7 mouse cellular contexts compared by ENCODE assay signal in genomic region chr7:27474490-27474954, GRCm38 (mm10). TPM values are rescaled to one million over a fixed set of nuclear protein-coding genes. Genes with fewer than 3 reads are reported as not detected.
DNase-seq lines count a peak whose midpoint lies in the region; ATAC-seq and TF ChIP-seq lines count a peak whose summit lies in the region.

No protein-coding gene starts in this region.

- intact Hi-C loops in left cerebral cortex, postnatal 4 days (cut with DNase I): no loop called here

- 0% methylated on average over 23 of the region's 23 CpGs for WGBS in intestine, postnatal 0 days
- WGBS in midbrain, embryonic 12.5 days: 0% methylated on average over 23 of the region's 23 CpGs
- 1% methylated on average over 23 of the region's 23 CpGs for WGBS in small intestine, adult 2 months

- ATAC-seq in intestine, postnatal 0 days: peak; percentile 86
- peak; percentile 89 for ATAC-seq in midbrain, embryonic 12.5 days (ENCODE audit: low FRiP score, low read depth)

- H3K27me3 ChIP-seq in intestine, postnatal 0 days (replicated peaks; ENCODE audit: control insufficient read depth, insufficient read depth, low read length): no peaks in the 10 kb centered on the region
- no peaks in the 10 kb centered on the region for H3K27me3 ChIP-seq in midbrain, embryonic 12.5 days
- H3K27me3 ChIP-seq in small intestine, adult 2 months (ENCODE audit: control insufficient read depth, insufficient read depth, low read length): no peaks in the 10 kb centered on the region

- peak overlapping the region; percentile 92 for H3K27ac ChIP-seq in intestine, postnatal 0 days (ENCODE audit: low read depth, low read length)
- H3K27ac ChIP-seq in midbrain, embryonic 12.5 days (replicated peaks): peak overlapping the region; percentile 90
- peak overlapping the region; percentile 86 for H3K27ac ChIP-seq in small intestine, adult 2 months (ENCODE audit: insufficient read depth, low read depth, low read length)

- H3K9me3 ChIP-seq in intestine, postnatal 0 days (ENCODE audit: control insufficient read depth): no peaks in the 10 kb centered on the region
- no peaks in the 10 kb centered on the region for H3K9me3 ChIP-seq in midbrain, embryonic 12.5 days

- peak overlapping the region; percentile 72 for H3K4me2 ChIP-seq in intestine, postnatal 0 days (replicated peaks; ENCODE audit: low read depth)
- H3K4me2 ChIP-seq in midbrain, embryonic 12.5 days (replicated peaks): peak overlapping the region; percentile 75

- TF ChIP-seq POLR2A in small intestine, adult 2 months (IDR thresholded peaks at IDR 0.05; ENCODE audit: low read depth, low read length): 0 out of 2 replicates have a peak, but pooled peaks have one; percentile 40

- H3K4me1 ChIP-seq in intestine, postnatal 0 days (replicated peaks; ENCODE audit: control insufficient read depth, insufficient read depth, low read length): peaks cover 4% of the 10 kb centered on the region; the same call in 1 of the 2 replicates
- H3K4me1 ChIP-seq in midbrain, embryonic 12.5 days: peaks cover 10% of the 10 kb centered on the region; the same call in 1 of the 2 replicates
- H3K4me1 ChIP-seq in small intestine, adult 2 months (ENCODE audit: control insufficient read depth, insufficient read depth, insufficient read length, low read length): peaks cover 21% of the 10 kb centered on the region

- peaks cover 27% of the 10 kb centered on the region for H3K36me3 ChIP-seq in intestine, postnatal 0 days (ENCODE audit: control insufficient read depth, insufficient read depth)
- H3K36me3 ChIP-seq in midbrain, embryonic 12.5 days: peaks cover 24% of the 10 kb centered on the region
- H3K36me3 ChIP-seq in small intestine, adult 2 months (ENCODE audit: control insufficient read depth, insufficient read depth, low read length): peaks cover 9% of the 10 kb centered on the region

- DNase-seq in adrenal gland, adult 8-10 months: peak; percentile 99
- peak; percentile 94 for DNase-seq in embryo, embryonic 9.5 days (ENCODE audit: extremely low spot score)
- peak; percentile 97 to 99 for DNase-seq in gastrocnemius, postnatal 4 days (ENCODE audit: low spot score in 2 of 2)
- peak; percentile 98 for DNase-seq in left cerebral cortex, postnatal 4 days

- peak overlapping the region; percentile 94 for H3K4me3 ChIP-seq in intestine, postnatal 0 days (ENCODE audit: low read depth, low read length)
- H3K4me3 ChIP-seq in midbrain, embryonic 12.5 days: peak overlapping the region; percentile 75
- peak overlapping the region; percentile 76 for H3K4me3 ChIP-seq in small intestine, adult 2 months (ENCODE audit: low read depth, low read length)

- H3K9ac ChIP-seq in intestine, postnatal 0 days (ENCODE audit: low read depth, low read length): peak overlapping the region; percentile 73
- peak overlapping the region; percentile 71 for H3K9ac ChIP-seq in midbrain, embryonic 12.5 days (replicated peaks)

- TF ChIP-seq CTCF in intestine, postnatal 0 days (IDR thresholded peaks at IDR 0.05; ENCODE audit: low read depth): peak; percentile 81
- peak; percentile 59; the same call in 1 of the 2 replicates for TF ChIP-seq CTCF in small intestine, adult 2 months (IDR thresholded peaks at IDR 0.05; ENCODE audit: extremely low read depth, insufficient read length, insufficient replicate concordance, low read depth, low read length)

RNA-seq across cellular contexts. Expression of gene Sertad3, which starts 1.0 kb away (rescaled TPM):
- 10 to 100 TPM; 12.6 to 19.4 (median 14.8) TPM for total RNA-seq in adrenal gland, adult 8-10 months (2022)
- total RNA-seq in gastrocnemius, postnatal 4 days (2021): 10 to 100 TPM; 13.0 to 13.6 TPM
- polyA plus RNA-seq in intestine, postnatal 0 days (2015; fragmentation: Nextera tagmentation; extraction: Ambion mirVana): 22.8 and 24.0 TPM in 2 replicates
- total RNA-seq in left cerebral cortex, postnatal 4 days (2021): 1 to 10 TPM; 3.1 to 3.2 TPM
- polyA plus RNA-seq in midbrain, embryonic 12.5 days (2016; fragmentation: Nextera tagmentation; extraction: Ambion mirVana): 16.5 and 18.7 TPM in 2 replicates
- polyA plus RNA-seq in small intestine, adult 2 months (2012; rRNA removed): 5.3 and 12.8 TPM in 2 replicates

RNA-seq across cellular contexts. Expression of gene Sertad1, which starts 12.2 kb away (rescaled TPM):
- total RNA-seq in adrenal gland, adult 8-10 months (2022): 10 to 100 TPM; 20.2 to 37.1 (median 23.9) TPM
- 10 to 100 TPM; 15.6 to 16.2 TPM for total RNA-seq in gastrocnemius, postnatal 4 days (2021)
- polyA plus RNA-seq in intestine, postnatal 0 days (2015; fragmentation: Nextera tagmentation; extraction: Ambion mirVana): 42.7 and 43.1 TPM in 2 replicates
- total RNA-seq in left cerebral cortex, postnatal 4 days (2021): 1 to 10 TPM; 3.3 to 3.5 TPM
- 11.6 and 14.4 TPM in 2 replicates for polyA plus RNA-seq in midbrain, embryonic 12.5 days (2016; fragmentation: Nextera tagmentation; extraction: Ambion mirVana)
- polyA plus RNA-seq in small intestine, adult 2 months (2012; rRNA removed): 47.2 and 156 TPM in 2 replicates

RNA-seq across cellular contexts. Expression of gene Prx, which starts 24.6 kb away (rescaled TPM):
- 1 to 10 TPM; 2.6 to 4.7 (median 3.3) TPM for total RNA-seq in adrenal gland, adult 8-10 months (2022)
- total RNA-seq in gastrocnemius, postnatal 4 days (2021): 10 to 100 TPM; 36.6 to 38.2 TPM
- polyA plus RNA-seq in intestine, postnatal 0 days (2015; fragmentation: Nextera tagmentation; extraction: Ambion mirVana): 1.3 and 1.4 TPM in 2 replicates
- total RNA-seq in left cerebral cortex, postnatal 4 days (2021): 1 to 10 TPM; 2.6 to 2.7 TPM
- polyA plus RNA-seq in midbrain, embryonic 12.5 days (2016; fragmentation: Nextera tagmentation; extraction: Ambion mirVana): 2.5 and 3.1 TPM in 2 replicates
- polyA plus RNA-seq in small intestine, adult 2 months (2012; rRNA removed): 0.37 and 0.68 TPM in 2 replicates

RNA-seq across cellular contexts. Expression of gene Blvrb, which starts 26.7 kb away (rescaled TPM):
- total RNA-seq in adrenal gland, adult 8-10 months (2022): 10 to 100 TPM; 33.7 to 49.5 (median 44.8) TPM
- 10 to 100 TPM; 29.0 to 36.5 TPM for total RNA-seq in gastrocnemius, postnatal 4 days (2021)
- 60.4 and 67.3 TPM in 2 replicates for polyA plus RNA-seq in intestine, postnatal 0 days (2015; fragmentation: Nextera tagmentation; extraction: Ambion mirVana)
- total RNA-seq in left cerebral cortex, postnatal 4 days (2021): 10 to 100 TPM in 1 of 2 experiments, 1 to 10 TPM in 1; 9.7 to 12.2 TPM
- polyA plus RNA-seq in midbrain, embryonic 12.5 days (2016; fragmentation: Nextera tagmentation; extraction: Ambion mirVana): 23.1 and 31.0 TPM in 2 replicates
- 79.1 and 142 TPM in 2 replicates for polyA plus RNA-seq in small intestine, adult 2 months (2012; rRNA removed)

RNA-seq across cellular contexts. Expression of gene Sptbn4, which starts 27.0 kb away (rescaled TPM):
- total RNA-seq in adrenal gland, adult 8-10 months (2022): 1 to 10 TPM; 3.0 to 8.0 (median 4.9) TPM
- under 1 TPM; 0.21 to 0.34 TPM for total RNA-seq in gastrocnemius, postnatal 4 days (2021)
- 0.17 and 0.26 TPM in 2 replicates for polyA plus RNA-seq in intestine, postnatal 0 days (2015; fragmentation: Nextera tagmentation; extraction: Ambion mirVana)
- total RNA-seq in left cerebral cortex, postnatal 4 days (2021): 10 to 100 TPM; 75.3 to 82.5 TPM
- polyA plus RNA-seq in midbrain, embryonic 12.5 days (2016; fragmentation: Nextera tagmentation; extraction: Ambion mirVana): 0.67 and 0.78 TPM in 2 replicates
- polyA plus RNA-seq in small intestine, adult 2 months (2012; rRNA removed): 0.19 and 0.28 TPM in 2 replicates

Comparison
In these comparisons a context has a peak if more than half of its experiments do, and no peak if none do; other contexts are left out.
1. Peak in every context shown above with its lines: DNase-seq, ATAC-seq, H3K4me3 ChIP-seq and H3K27ac ChIP-seq.
2. RNA of gene Prx, which starts 24.6 kb away (total RNA-seq): 36.6 to 38.2 TPM in gastrocnemius, postnatal 4 days; 2.6 to 4.7 TPM in adrenal gland, adult 8-10 months and 2.6 to 2.7 TPM in left cerebral cortex, postnatal 4 days; every median in the first group is over 4 times any median in the second.